Mouse (Mus musculus) CD8-positive naive resting alpha-beta T cell, adult 57 days (primary cell): ENCODE results near the gene Gipc2. TPM values are rescaled to one million over a fixed set of nuclear protein-coding genes. Genes with fewer than 3 reads are reported as not detected.

Source experiments
- total RNA-seq: library from RNA; stranded (reverse); gene quantifications from one replicate; pipeline ENCODE4 v1.2.4, GENCODE M21; 2023

The Gipc2 gene
- total RNA-seq: 0.52 TPM

GRCm38 (mm10) chr3:152166099-152166423, at the start of gene Gipc2:
Gene Gipc2, minus strand, starts transcription at chr3:152166230.

GRCm38 (mm10) chr3:152209967-152210634, 44.1 kb upstream of the Gipc2 start, which contains the start of the genes Dnajb4 and Fubp1:
Gene Dnajb4, minus strand, starts transcription at chr3:152210302.
Gene Fubp1, plus strand, starts transcription at chr3:152210422.

Other genes with a start within 250 kb of the Gipc2 start
- gene Dnajb4, start 44.1 kb upstream of the Gipc2 start, total RNA-seq: 54.6 TPM
- gene Fubp1, start 44.2 kb upstream of the Gipc2 start, total RNA-seq: 238 TPM
- gene Nexn, start 100.1 kb upstream of the Gipc2 start, total RNA-seq: not detected
- 31.4 TPM for gene Miga1, start 174.2 kb upstream of the Gipc2 start, total RNA-seq
- 59.3 TPM for gene Usp33, start 180.2 kb upstream of the Gipc2 start, total RNA-seq
- gene Zzz3, start 229.2 kb upstream of the Gipc2 start, total RNA-seq: 68.2 TPM